Mouse (Mus musculus): ENCODE data around the gene Osbpl6. TPM values are rescaled to one million over a fixed set of nuclear protein-coding genes. Genes with fewer than 3 reads are reported as not detected.

Gene Osbpl6
- polyA plus RNA-seq, 1 experiment from 2014 or later: 5.9 TPM

- H3K9me3 ChIP-seq (replicated peaks; ENCODE audit: control insufficient read depth, low read length): no peaks in the 10 kb centered on the region
- 58% methylated on average over 9 of the region's 9 CpGs for WGBS
- no peak overlapping the region for H3K4me2 ChIP-seq (ENCODE audit: low read depth, low read length)
- no peak overlapping the region for H3K4me3 ChIP-seq (ENCODE audit: low read length)
- H3K27me3 ChIP-seq (ENCODE audit: control insufficient read depth, insufficient read depth, low read length): no peaks in the 10 kb centered on the region
- no peak overlapping the region for H3K9ac ChIP-seq (ENCODE audit: low read length)
- H3K36me3 ChIP-seq (ENCODE audit: control insufficient read depth, insufficient read depth): no peaks in the 10 kb centered on the region
- no peak for ATAC-seq (replicated peaks; ENCODE audit: extremely low read depth, insufficient read depth, low FRiP score)
- no peaks in the 10 kb centered on the region for H3K4me1 ChIP-seq (ENCODE audit: control insufficient read depth, insufficient read depth, low read length)
- no peak overlapping the region for H3K27ac ChIP-seq (ENCODE audit: low read length)
These were observed 64.1 kb downstream of the Osbpl6 start for GRCm38 (mm10) chr2:76470391-76470790.

DNA sequence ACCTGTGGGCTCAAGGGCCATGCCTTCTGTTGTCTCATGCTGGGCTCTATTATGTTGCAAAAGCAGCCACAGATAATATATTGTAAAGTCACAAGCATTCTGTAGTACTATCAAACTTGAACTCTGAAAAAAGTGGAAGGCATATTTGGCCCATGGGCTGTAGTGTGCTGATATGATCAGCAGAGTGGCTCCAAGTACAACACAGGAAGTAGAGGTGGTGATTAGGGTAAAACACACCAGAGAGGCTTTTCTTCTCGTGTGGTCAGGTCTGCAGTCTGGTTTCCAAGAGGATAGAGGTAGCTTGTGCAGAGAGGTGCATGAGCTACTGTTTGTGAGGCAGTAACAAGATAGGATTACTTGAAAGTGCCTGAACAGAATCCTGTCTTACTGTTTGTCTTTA is 69.5 kb downstream of the Osbpl6 start:
- H3K4me1 ChIP-seq (ENCODE audit: control insufficient read depth, insufficient read depth, low read length): no peaks in the 10 kb centered on the region
- H3K36me3 ChIP-seq (ENCODE audit: control insufficient read depth, insufficient read depth): no peaks in the 10 kb centered on the region
- no peak overlapping the region for H3K4me3 ChIP-seq (ENCODE audit: low read length)
- H3K4me2 ChIP-seq (ENCODE audit: low read depth, low read length): no peak overlapping the region
- no peaks in the 10 kb centered on the region for H3K27me3 ChIP-seq (ENCODE audit: control insufficient read depth, insufficient read depth, low read length)
- WGBS: 8% methylated on average over 1 of the region's 1 CpGs
- no peaks in the 10 kb centered on the region for H3K9me3 ChIP-seq (replicated peaks; ENCODE audit: control insufficient read depth, low read length)
- H3K27ac ChIP-seq (ENCODE audit: low read length): no peak overlapping the region
- no peak for ATAC-seq (replicated peaks; ENCODE audit: extremely low read depth, insufficient read depth, low FRiP score)
- H3K9ac ChIP-seq (ENCODE audit: low read length): no peak overlapping the region

DNA sequence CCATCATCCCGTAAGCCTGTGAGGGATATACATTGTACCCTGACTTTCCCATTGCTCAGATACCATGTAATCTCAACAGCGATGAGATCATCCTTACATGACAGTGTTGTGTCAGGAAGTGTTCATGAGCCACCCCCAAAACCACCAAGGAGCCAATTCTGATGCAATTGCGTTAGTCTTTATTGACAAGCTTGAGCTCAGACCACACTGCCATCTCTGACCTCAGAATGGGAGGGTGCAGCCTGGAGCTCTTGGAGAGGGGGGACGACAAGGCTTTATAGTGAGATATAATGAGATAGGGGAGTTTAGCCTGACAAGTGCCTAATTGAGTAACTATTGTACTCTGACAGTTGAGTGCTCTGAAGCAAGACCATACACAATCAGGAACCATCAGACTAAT is 82.5 kb downstream of the Osbpl6 start:
- Histone ChIP-seq H3K4me1 (ENCODE audit: control insufficient read depth, insufficient read depth, low read length) (no peaks in the 10 kb centered on the region), H3K4me3 (ENCODE audit: low read length) (no peak overlapping the region), H3K9ac (ENCODE audit: low read length) (no peak overlapping the region), H3K9me3 (replicated peaks; ENCODE audit: control insufficient read depth, low read length) (no peaks in the 10 kb centered on the region), H3K36me3 (ENCODE audit: control insufficient read depth, insufficient read depth) (no peaks in the 10 kb centered on the region), H3K4me2 (ENCODE audit: low read depth, low read length) (no peak overlapping the region), H3K27me3 (ENCODE audit: control insufficient read depth, insufficient read depth, low read length) (no peaks in the 10 kb centered on the region), H3K27ac (ENCODE audit: low read length) (no peak overlapping the region)
- no peak for ATAC-seq (replicated peaks; ENCODE audit: extremely low read depth, insufficient read depth, low FRiP score)
- WGBS: 79% methylated on average over 4 of the region's 4 CpGs

DNA sequence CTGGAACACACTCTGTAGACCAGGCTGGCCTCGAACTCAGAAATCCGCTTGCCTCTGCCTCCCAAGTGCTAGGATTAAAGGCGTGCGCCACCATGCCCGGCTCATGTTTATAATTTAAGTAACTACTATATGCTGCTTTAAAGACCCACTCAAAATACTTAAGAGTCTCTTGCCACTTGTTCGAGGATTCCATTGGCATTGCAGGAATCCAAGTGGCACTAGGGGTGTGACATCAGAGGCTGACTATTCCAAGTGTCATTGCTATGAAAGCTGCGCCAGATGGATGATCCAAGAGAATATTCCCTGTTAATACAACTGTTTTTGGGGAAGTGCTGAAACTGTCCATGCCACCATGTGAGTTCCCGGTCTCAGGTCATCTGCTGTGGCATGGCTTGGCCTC is 83.9 kb downstream of the Osbpl6 start:
- Histone ChIP-seq H3K4me3 (ENCODE audit: low read length) (no peak overlapping the region), H3K27ac (ENCODE audit: low read length) (no peak overlapping the region), H3K9me3 (replicated peaks; ENCODE audit: control insufficient read depth, low read length) (no peaks in the 10 kb centered on the region), H3K27me3 (ENCODE audit: control insufficient read depth, insufficient read depth, low read length) (no peaks in the 10 kb centered on the region), H3K4me1 (ENCODE audit: control insufficient read depth, insufficient read depth, low read length) (no peaks in the 10 kb centered on the region), H3K9ac (ENCODE audit: low read length) (no peak overlapping the region), H3K4me2 (ENCODE audit: low read depth, low read length) (no peak overlapping the region), H3K36me3 (ENCODE audit: control insufficient read depth, insufficient read depth) (no peaks in the 10 kb centered on the region)
- no peak for ATAC-seq (replicated peaks; ENCODE audit: extremely low read depth, insufficient read depth, low FRiP score)
- 73% methylated on average over 8 of the region's 8 CpGs for WGBS

DNA sequence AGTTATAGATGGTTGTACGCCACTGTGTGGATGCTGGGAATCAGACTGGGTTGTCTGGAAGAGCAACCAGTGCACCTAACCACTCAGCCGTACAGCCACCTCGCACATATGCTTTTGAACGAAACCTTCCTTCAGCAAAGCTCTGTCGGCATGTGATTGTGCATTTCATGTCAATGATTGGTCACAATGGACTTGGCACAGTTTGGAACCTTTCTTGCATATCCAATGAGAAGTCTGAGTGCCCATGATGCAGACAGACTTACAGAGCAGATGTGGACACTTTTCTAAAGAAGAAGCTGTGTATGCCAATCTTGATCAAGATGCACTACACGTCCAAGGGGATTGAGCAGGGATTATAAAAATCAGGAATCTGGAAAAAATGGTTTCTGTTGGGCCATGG is 85.1 kb downstream of the Osbpl6 start:
- H3K9me3 ChIP-seq (replicated peaks; ENCODE audit: control insufficient read depth, low read length): no peaks in the 10 kb centered on the region
- no peaks in the 10 kb centered on the region for H3K36me3 ChIP-seq (ENCODE audit: control insufficient read depth, insufficient read depth)
- H3K9ac ChIP-seq (ENCODE audit: low read length): no peak overlapping the region
- WGBS: 83% methylated on average over 6 of the region's 6 CpGs
- ATAC-seq (replicated peaks; ENCODE audit: extremely low read depth, insufficient read depth, low FRiP score): no peak
- H3K27ac ChIP-seq (ENCODE audit: low read length): no peak overlapping the region
- H3K4me2 ChIP-seq (ENCODE audit: low read depth, low read length): no peak overlapping the region
- no peaks in the 10 kb centered on the region for H3K4me1 ChIP-seq (ENCODE audit: control insufficient read depth, insufficient read depth, low read length)
- no peaks in the 10 kb centered on the region for H3K27me3 ChIP-seq (ENCODE audit: control insufficient read depth, insufficient read depth, low read length)
- H3K4me3 ChIP-seq (ENCODE audit: low read length): no peak overlapping the region

DNA sequence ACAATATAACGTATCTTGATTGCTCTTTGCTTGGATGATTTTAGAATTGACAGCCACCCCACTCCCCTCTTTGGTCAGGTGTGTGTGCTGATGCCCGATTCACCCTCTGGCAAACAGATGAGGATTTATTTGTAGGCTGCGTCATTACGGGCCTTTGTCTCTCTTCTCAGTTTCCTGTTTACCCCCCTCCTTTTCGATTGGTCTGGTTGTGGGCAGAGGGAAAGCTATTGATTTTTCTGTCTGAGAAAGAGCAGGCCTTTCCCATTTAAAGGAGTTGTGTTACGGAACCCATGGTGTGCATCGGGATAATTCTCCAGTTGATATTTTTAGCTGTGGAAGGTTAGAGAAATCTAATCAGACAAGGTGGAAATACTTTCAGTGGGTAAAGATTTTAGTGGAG is 85.9 kb downstream of the Osbpl6 start:
- Histone ChIP-seq H3K36me3 (ENCODE audit: control insufficient read depth, insufficient read depth) (no peaks in the 10 kb centered on the region), H3K27ac (ENCODE audit: low read length) (no peak overlapping the region), H3K27me3 (ENCODE audit: control insufficient read depth, insufficient read depth, low read length) (no peaks in the 10 kb centered on the region), H3K9ac (ENCODE audit: low read length) (no peak overlapping the region), H3K4me2 (ENCODE audit: low read depth, low read length) (no peak overlapping the region), H3K4me3 (ENCODE audit: low read length) (no peak overlapping the region), H3K4me1 (ENCODE audit: control insufficient read depth, insufficient read depth, low read length) (no peaks in the 10 kb centered on the region), H3K9me3 (replicated peaks; ENCODE audit: control insufficient read depth, low read length) (no peaks in the 10 kb centered on the region)
- no peak for ATAC-seq (replicated peaks; ENCODE audit: extremely low read depth, insufficient read depth, low FRiP score)
- 64% methylated on average over 7 of the region's 7 CpGs for WGBS

- Histone ChIP-seq H3K9me3 (replicated peaks; ENCODE audit: control insufficient read depth, low read length) (no peaks in the 10 kb centered on the region), H3K4me3 (ENCODE audit: low read length) (no peak overlapping the region), H3K36me3 (ENCODE audit: control insufficient read depth, insufficient read depth) (no peaks in the 10 kb centered on the region), H3K27ac (ENCODE audit: low read length) (no peak overlapping the region), H3K4me2 (ENCODE audit: low read depth, low read length) (no peak overlapping the region), H3K9ac (ENCODE audit: low read length) (no peak overlapping the region), H3K4me1 (ENCODE audit: control insufficient read depth, insufficient read depth, low read length) (no peaks in the 10 kb centered on the region), H3K27me3 (ENCODE audit: control insufficient read depth, insufficient read depth, low read length) (no peaks in the 10 kb centered on the region)
- 74% methylated on average over 11 of the region's 11 CpGs for WGBS
- no peak for ATAC-seq (replicated peaks; ENCODE audit: extremely low read depth, insufficient read depth, low FRiP score)
These were observed 89.9 kb downstream of the Osbpl6 start for GRCm38 (mm10) chr2:76496006-76496748.

GRCm38 (mm10) chr2:76496749-76497140 is 90.4 kb downstream of the Osbpl6 start:
- Histone ChIP-seq H3K27ac (ENCODE audit: low read length) (no peak overlapping the region), H3K9ac (ENCODE audit: low read length) (no peak overlapping the region), H3K36me3 (ENCODE audit: control insufficient read depth, insufficient read depth) (no peaks in the 10 kb centered on the region), H3K9me3 (replicated peaks; ENCODE audit: control insufficient read depth, low read length) (no peaks in the 10 kb centered on the region), H3K4me3 (ENCODE audit: low read length) (no peak overlapping the region), H3K4me2 (ENCODE audit: low read depth, low read length) (no peak overlapping the region), H3K4me1 (ENCODE audit: control insufficient read depth, insufficient read depth, low read length) (no peaks in the 10 kb centered on the region), H3K27me3 (ENCODE audit: control insufficient read depth, insufficient read depth, low read length) (no peaks in the 10 kb centered on the region)
- no peak for ATAC-seq (replicated peaks; ENCODE audit: extremely low read depth, insufficient read depth, low FRiP score)
- WGBS: 84% methylated on average over 4 of the region's 4 CpGs

- 88% methylated on average over 11 of the region's 11 CpGs for WGBS
- Histone ChIP-seq H3K9ac (ENCODE audit: low read length) (no peak overlapping the region), H3K36me3 (ENCODE audit: control insufficient read depth, insufficient read depth) (no peaks in the 10 kb centered on the region), H3K27me3 (ENCODE audit: control insufficient read depth, insufficient read depth, low read length) (no peaks in the 10 kb centered on the region), H3K4me3 (ENCODE audit: low read length) (no peak overlapping the region), H3K4me1 (ENCODE audit: control insufficient read depth, insufficient read depth, low read length) (no peaks in the 10 kb centered on the region), H3K27ac (ENCODE audit: low read length) (no peak overlapping the region), H3K9me3 (replicated peaks; ENCODE audit: control insufficient read depth, low read length) (no peaks in the 10 kb centered on the region), H3K4me2 (ENCODE audit: low read depth, low read length) (no peak overlapping the region)
- no peak for ATAC-seq (replicated peaks; ENCODE audit: extremely low read depth, insufficient read depth, low FRiP score)
These were observed 92.6 kb downstream of the Osbpl6 start for GRCm38 (mm10) chr2:76498891-76499290.

Measured in heart, embryonic 16.5 days (tissue).